Mouse (Mus musculus): ENCODE results near the gene Cdk17. TPM values are rescaled to one million over a fixed set of nuclear protein-coding genes. Genes with fewer than 3 reads are reported as not detected.

Cdk17 gene
- polyA plus RNA-seq, 1 experiment from 2014 or later = 19.2 TPM

- no peak for ATAC-seq (ENCODE audit: insufficient number of reproducible peaks, low FRiP score, low TSS enrichment, low read depth)
- Histone ChIP-seq H3K36me3 (ENCODE audit: control insufficient read depth, insufficient read depth, low read length) (0 out of 2 replicates have a peak, but pooled peaks cover 3% of the 10 kb centered on the region), H3K27me3 (ENCODE audit: control insufficient read depth, insufficient read depth, low read length) (no peaks in the 10 kb centered on the region), H3K27ac (replicated peaks; ENCODE audit: low read depth, low read length) (no peak overlapping the region), H3K4me3 (ENCODE audit: low read depth, low read length) (no peak overlapping the region), H3K9ac (ENCODE audit: low read length) (no peak overlapping the region), H3K4me1 (ENCODE audit: control insufficient read depth, insufficient read depth, low read length) (peaks cover 29% of the 10 kb centered on the region), H3K4me2 (ENCODE audit: low read depth, severe bottlenecking) (no peak overlapping the region), H3K9me3 (ENCODE audit: control insufficient read depth, low read length) (no peaks in the 10 kb centered on the region)
- no peak for DNase-seq (ENCODE audit: low spot score)
- 60% methylated on average over 9 of the region's 9 CpGs for WGBS
These were observed 116.2 kb downstream of the Cdk17 start for GRCm38 (mm10) chr10:93276857-93277256.

- WGBS = 87% methylated on average over 8 of the region's 8 CpGs
- Histone ChIP-seq H3K9me3 (ENCODE audit: control insufficient read depth, low read length) (no peaks in the 10 kb centered on the region), H3K27me3 (ENCODE audit: control insufficient read depth, insufficient read depth, low read length) (no peaks in the 10 kb centered on the region), H3K36me3 (ENCODE audit: control insufficient read depth, insufficient read depth, low read length) (0 out of 2 replicates have a peak, but pooled peaks cover 3% of the 10 kb centered on the region), H3K9ac (ENCODE audit: low read length) (no peak overlapping the region), H3K27ac (replicated peaks; ENCODE audit: low read depth, low read length) (no peak overlapping the region), H3K4me3 (ENCODE audit: low read depth, low read length) (no peak overlapping the region), H3K4me2 (ENCODE audit: low read depth, severe bottlenecking) (no peak overlapping the region), H3K4me1 (ENCODE audit: control insufficient read depth, insufficient read depth, low read length) (peaks cover 29% of the 10 kb centered on the region)
- no peak for ATAC-seq (ENCODE audit: insufficient number of reproducible peaks, low FRiP score, low TSS enrichment, low read depth)
- DNase-seq (ENCODE audit: low spot score) = no peak
These were observed 117.7 kb downstream of the Cdk17 start for GRCm38 (mm10) chr10:93278361-93278760.

- no peak overlapping the region for H3K27ac ChIP-seq (replicated peaks; ENCODE audit: low read depth, low read length)
- WGBS = 91% methylated on average over 9 of the region's 9 CpGs
- H3K4me2 ChIP-seq (ENCODE audit: low read depth, severe bottlenecking) = no peak overlapping the region
- no peak for ATAC-seq (ENCODE audit: insufficient number of reproducible peaks, low FRiP score, low TSS enrichment, low read depth)
- no peaks in the 10 kb centered on the region for H3K9me3 ChIP-seq (ENCODE audit: control insufficient read depth, low read length)
- no peaks in the 10 kb centered on the region for H3K27me3 ChIP-seq (ENCODE audit: control insufficient read depth, insufficient read depth, low read length)
- H3K4me1 ChIP-seq (ENCODE audit: control insufficient read depth, insufficient read depth, low read length) = peaks cover 28% of the 10 kb centered on the region
- no peak overlapping the region for H3K9ac ChIP-seq (ENCODE audit: low read length)
- H3K4me3 ChIP-seq (ENCODE audit: low read depth, low read length) = no peak overlapping the region
- no peak for DNase-seq (ENCODE audit: low spot score)
- peaks cover 7% of the 10 kb centered on the region; the same call in 1 of the 2 replicates for H3K36me3 ChIP-seq (ENCODE audit: control insufficient read depth, insufficient read depth, low read length)
These were observed 118.4 kb downstream of the Cdk17 start for GRCm38 (mm10) chr10:93279062-93279461.

GRCm38 (mm10) chr10:93280586-93280985 lies 119.9 kb downstream of the Cdk17 start:
- Histone ChIP-seq H3K4me3 (ENCODE audit: low read depth, low read length) (no peak overlapping the region), H3K36me3 (ENCODE audit: control insufficient read depth, insufficient read depth, low read length) (peaks cover 12% of the 10 kb centered on the region; the same call in 1 of the 2 replicates), H3K4me1 (ENCODE audit: control insufficient read depth, insufficient read depth, low read length) (peaks cover 16% of the 10 kb centered on the region; the same call in 1 of the 2 replicates), H3K4me2 (ENCODE audit: low read depth, severe bottlenecking) (no peak overlapping the region), H3K27me3 (ENCODE audit: control insufficient read depth, insufficient read depth, low read length) (no peaks in the 10 kb centered on the region), H3K9me3 (ENCODE audit: control insufficient read depth, low read length) (no peaks in the 10 kb centered on the region), H3K27ac (replicated peaks; ENCODE audit: low read depth, low read length) (no peak overlapping the region), H3K9ac (ENCODE audit: low read length) (no peak overlapping the region)
- 79% methylated on average over 12 of the region's 12 CpGs for WGBS
- DNase-seq (ENCODE audit: low spot score) (no peak), ATAC-seq (ENCODE audit: insufficient number of reproducible peaks, low FRiP score, low TSS enrichment, low read depth) (no peak)

GRCm38 (mm10) chr10:93281092-93281491 lies 120.4 kb downstream of the Cdk17 start:
- H3K9me3 ChIP-seq (ENCODE audit: control insufficient read depth, low read length) = no peaks in the 10 kb centered on the region
- ATAC-seq (ENCODE audit: insufficient number of reproducible peaks, low FRiP score, low TSS enrichment, low read depth) = no peak
- peaks cover 12% of the 10 kb centered on the region; the same call in 1 of the 2 replicates for H3K36me3 ChIP-seq (ENCODE audit: control insufficient read depth, insufficient read depth, low read length)
- H3K27me3 ChIP-seq (ENCODE audit: control insufficient read depth, insufficient read depth, low read length) = no peaks in the 10 kb centered on the region
- WGBS = 79% methylated on average over 7 of the region's 7 CpGs
- H3K4me2 ChIP-seq (ENCODE audit: low read depth, severe bottlenecking) = no peak overlapping the region
- no peak overlapping the region for H3K27ac ChIP-seq (replicated peaks; ENCODE audit: low read depth, low read length)
- H3K9ac ChIP-seq (ENCODE audit: low read length) = no peak overlapping the region
- no peak overlapping the region for H3K4me3 ChIP-seq (ENCODE audit: low read depth, low read length)
- DNase-seq (ENCODE audit: low spot score) = no peak
- H3K4me1 ChIP-seq (ENCODE audit: control insufficient read depth, insufficient read depth, low read length) = peaks cover 11% of the 10 kb centered on the region; the same call in 1 of the 2 replicates

GRCm38 (mm10) chr10:93282526-93282964 lies 121.9 kb downstream of the Cdk17 start:
- 34% methylated on average over 12 of the region's 12 CpGs for WGBS
- Histone ChIP-seq H3K36me3 (ENCODE audit: control insufficient read depth, insufficient read depth, low read length) (peaks cover 14% of the 10 kb centered on the region; the same call in 1 of the 2 replicates), H3K27ac (replicated peaks; ENCODE audit: low read depth, low read length) (no peak overlapping the region), H3K27me3 (ENCODE audit: control insufficient read depth, insufficient read depth, low read length) (no peaks in the 10 kb centered on the region), H3K4me2 (ENCODE audit: low read depth, severe bottlenecking) (no peak overlapping the region), H3K9me3 (ENCODE audit: control insufficient read depth, low read length) (no peaks in the 10 kb centered on the region), H3K4me3 (ENCODE audit: low read depth, low read length) (no peak overlapping the region), H3K4me1 (ENCODE audit: control insufficient read depth, insufficient read depth, low read length) (no peaks in the 10 kb centered on the region), H3K9ac (ENCODE audit: low read length) (no peak overlapping the region)
- ATAC-seq (ENCODE audit: insufficient number of reproducible peaks, low FRiP score, low TSS enrichment, low read depth) (no peak), DNase-seq (ENCODE audit: low spot score) (no peak)

- Histone ChIP-seq H3K27me3 (ENCODE audit: control insufficient read depth, insufficient read depth, low read length) (no peaks in the 10 kb centered on the region), H3K27ac (replicated peaks; ENCODE audit: low read depth, low read length) (no peak overlapping the region), H3K4me3 (ENCODE audit: low read depth, low read length) (no peak overlapping the region), H3K9me3 (ENCODE audit: control insufficient read depth, low read length) (no peaks in the 10 kb centered on the region), H3K36me3 (ENCODE audit: control insufficient read depth, insufficient read depth, low read length) (peaks cover 15% of the 10 kb centered on the region; the same call in 1 of the 2 replicates), H3K4me2 (ENCODE audit: low read depth, severe bottlenecking) (no peak overlapping the region), H3K4me1 (ENCODE audit: control insufficient read depth, insufficient read depth, low read length) (no peaks in the 10 kb centered on the region), H3K9ac (ENCODE audit: low read length) (no peak overlapping the region)
- no peak for ATAC-seq (ENCODE audit: insufficient number of reproducible peaks, low FRiP score, low TSS enrichment, low read depth)
- 65% methylated on average over 4 of the region's 4 CpGs for WGBS
- no peak for DNase-seq (ENCODE audit: low spot score)
These were observed 122.6 kb downstream of the Cdk17 start for GRCm38 (mm10) chr10:93283258-93283657.

- no peaks in the 10 kb centered on the region for H3K27me3 ChIP-seq (ENCODE audit: control insufficient read depth, insufficient read depth, low read length)
- ATAC-seq (ENCODE audit: insufficient number of reproducible peaks, low FRiP score, low TSS enrichment, low read depth) (no peak), DNase-seq (ENCODE audit: low spot score) (no peak)
- no peaks in the 10 kb centered on the region for H3K9me3 ChIP-seq (ENCODE audit: control insufficient read depth, low read length)
- H3K27ac ChIP-seq (replicated peaks; ENCODE audit: low read depth, low read length) = no peak overlapping the region
- no peak overlapping the region for H3K4me2 ChIP-seq (ENCODE audit: low read depth, severe bottlenecking)
- H3K36me3 ChIP-seq (ENCODE audit: control insufficient read depth, insufficient read depth, low read length) = peaks cover 15% of the 10 kb centered on the region; the same call in 1 of the 2 replicates
- H3K9ac ChIP-seq (ENCODE audit: low read length) = no peak overlapping the region
- no peaks in the 10 kb centered on the region for H3K4me1 ChIP-seq (ENCODE audit: control insufficient read depth, insufficient read depth, low read length)
- 84% methylated on average over 5 of the region's 5 CpGs for WGBS
- H3K4me3 ChIP-seq (ENCODE audit: low read depth, low read length) = no peak overlapping the region
These were observed 124.8 kb downstream of the Cdk17 start for GRCm38 (mm10) chr10:93285489-93285888.
